Mouse (Mus musculus): ENCODE data around the gene Cyb561d1. TPM values are rescaled to one million over a fixed set of nuclear protein-coding genes. Genes with fewer than 3 reads are reported as not detected.

Cyb561d1 gene
- polyA plus RNA-seq, 1 experiment = 9.4 TPM

GRCm38 (mm10) chr3:108203621-108204325 is 2.8 kb upstream of the Cyb561d1 start:
- Histone ChIP-seq H3K36me3 (ENCODE audit: control insufficient read depth, insufficient read depth, low read length) (no peaks in the 10 kb centered on the region; the same call in 1 of the 2 replicates), H3K4me1 (ENCODE audit: control insufficient read depth, insufficient read depth, insufficient read length, low read length) (peaks cover 8% of the 10 kb centered on the region), H3K27me3 (ENCODE audit: control insufficient read depth, insufficient read depth, low read length) (no peaks in the 10 kb centered on the region), H3K27ac (ENCODE audit: insufficient read depth, low read depth, low read length) (no peak overlapping the region), H3K4me3 (ENCODE audit: low read depth, low read length) (no peak overlapping the region)
- TF ChIP-seq POLR2A (IDR thresholded peaks at IDR 0.05; ENCODE audit: low read depth, low read length) (no peak), CTCF (IDR thresholded peaks at IDR 0.05; ENCODE audit: extremely low read depth, insufficient read length, insufficient replicate concordance, low read depth, low read length) (peak; percentile 91; the same call in 1 of the 2 replicates)
- WGBS = 82% methylated on average over 11 of the region's 11 CpGs

- 92% methylated on average over 13 of the region's 13 CpGs for WGBS
- no peaks in the 10 kb centered on the region; the same call in 1 of the 2 replicates for H3K36me3 ChIP-seq (ENCODE audit: control insufficient read depth, insufficient read depth, low read length)
- H3K4me3 ChIP-seq (ENCODE audit: low read depth, low read length) = no peak overlapping the region
- no peak overlapping the region for H3K27ac ChIP-seq (ENCODE audit: insufficient read depth, low read depth, low read length)
- peaks cover 8% of the 10 kb centered on the region for H3K4me1 ChIP-seq (ENCODE audit: control insufficient read depth, insufficient read depth, insufficient read length, low read length)
- no peaks in the 10 kb centered on the region for H3K27me3 ChIP-seq (ENCODE audit: control insufficient read depth, insufficient read depth, low read length)
- TF ChIP-seq POLR2A (IDR thresholded peaks at IDR 0.05; ENCODE audit: low read depth, low read length) (no peak), CTCF (IDR thresholded peaks at IDR 0.05; ENCODE audit: extremely low read depth, insufficient read length, insufficient replicate concordance, low read depth, low read length) (no peak)
These were observed 2.2 kb upstream of the Cyb561d1 start for GRCm38 (mm10) chr3:108203212-108203611.

- no peak overlapping the region for H3K4me3 ChIP-seq (ENCODE audit: low read depth, low read length)
- no peaks in the 10 kb centered on the region for H3K27me3 ChIP-seq (ENCODE audit: control insufficient read depth, insufficient read depth, low read length)
- H3K27ac ChIP-seq (ENCODE audit: insufficient read depth, low read depth, low read length) = no peak overlapping the region
- H3K4me1 ChIP-seq (ENCODE audit: control insufficient read depth, insufficient read depth, insufficient read length, low read length) = peaks cover 8% of the 10 kb centered on the region
- TF ChIP-seq POLR2A (IDR thresholded peaks at IDR 0.05; ENCODE audit: low read depth, low read length) (no peak), CTCF (IDR thresholded peaks at IDR 0.05; ENCODE audit: extremely low read depth, insufficient read length, insufficient replicate concordance, low read depth, low read length) (no peak)
- H3K36me3 ChIP-seq (ENCODE audit: control insufficient read depth, insufficient read depth, low read length) = no peaks in the 10 kb centered on the region; the same call in 1 of the 2 replicates
These were observed 1.5 kb upstream of the Cyb561d1 start for GRCm38 (mm10) chr3:108202506-108202905.

- no peak for TF ChIP-seq CTCF (IDR thresholded peaks at IDR 0.05; ENCODE audit: extremely low read depth, insufficient read length, insufficient replicate concordance, low read depth, low read length)
- no peak for TF ChIP-seq POLR2A (IDR thresholded peaks at IDR 0.05; ENCODE audit: low read depth, low read length)
- Histone ChIP-seq H3K27me3 (ENCODE audit: control insufficient read depth, insufficient read depth, low read length) (no peaks in the 10 kb centered on the region), H3K4me3 (ENCODE audit: low read depth, low read length) (peak overlapping the region; percentile 1; the same call in 1 of the 2 replicates), H3K36me3 (ENCODE audit: control insufficient read depth, insufficient read depth, low read length) (no peaks in the 10 kb centered on the region), H3K27ac (ENCODE audit: insufficient read depth, low read depth, low read length) (no peak overlapping the region), H3K4me1 (ENCODE audit: control insufficient read depth, insufficient read depth, insufficient read length, low read length) (peaks cover 14% of the 10 kb centered on the region)
- 93% methylated on average over 6 of the region's 6 CpGs for WGBS
These were observed 1.8 kb downstream of the Cyb561d1 start for GRCm38 (mm10) chr3:108199231-108199630.

DNA sequence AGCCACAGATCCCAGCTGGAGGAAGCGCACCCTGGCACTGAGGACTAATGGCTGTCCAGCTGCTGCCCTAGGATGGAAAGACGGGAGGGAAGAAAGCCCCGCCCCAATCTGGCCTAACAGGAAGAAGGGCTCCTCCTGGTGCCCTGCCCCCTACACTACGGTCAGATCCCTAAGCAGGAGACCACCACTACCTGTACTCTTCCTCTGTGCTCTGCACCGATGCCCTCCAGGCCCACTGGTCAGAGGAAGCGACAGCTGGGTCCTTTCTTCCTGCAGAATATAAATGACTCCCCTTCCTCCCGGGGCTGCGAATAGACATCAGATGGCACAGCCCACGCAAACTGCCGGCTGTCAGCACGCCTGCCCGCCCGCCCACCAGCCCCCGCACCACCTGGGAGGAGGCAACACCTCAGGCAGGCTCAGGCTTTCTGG is 3.9 kb downstream of the Cyb561d1 start:
- WGBS = 54% methylated on average over 14 of the region's 14 CpGs
- Histone ChIP-seq H3K4me3 (ENCODE audit: low read depth, low read length) (no peak overlapping the region), H3K4me1 (ENCODE audit: control insufficient read depth, insufficient read depth, insufficient read length, low read length) (peaks cover 14% of the 10 kb centered on the region), H3K27me3 (ENCODE audit: control insufficient read depth, insufficient read depth, low read length) (no peaks in the 10 kb centered on the region), H3K36me3 (ENCODE audit: control insufficient read depth, insufficient read depth, low read length) (0 out of 2 replicates have a peak, but pooled peaks cover 2% of the 10 kb centered on the region), H3K27ac (ENCODE audit: insufficient read depth, low read depth, low read length) (no peak overlapping the region)
- TF ChIP-seq CTCF (IDR thresholded peaks at IDR 0.05; ENCODE audit: extremely low read depth, insufficient read length, insufficient replicate concordance, low read depth, low read length) = no peak
- TF ChIP-seq POLR2A (IDR thresholded peaks at IDR 0.05; ENCODE audit: low read depth, low read length) = no peak

- Histone ChIP-seq H3K36me3 (ENCODE audit: control insufficient read depth, insufficient read depth, low read length) (0 out of 2 replicates have a peak, but pooled peaks cover 2% of the 10 kb centered on the region), H3K27me3 (ENCODE audit: control insufficient read depth, insufficient read depth, low read length) (no peaks in the 10 kb centered on the region), H3K4me1 (ENCODE audit: control insufficient read depth, insufficient read depth, insufficient read length, low read length) (peaks cover 11% of the 10 kb centered on the region), H3K27ac (ENCODE audit: insufficient read depth, low read depth, low read length) (no peak overlapping the region), H3K4me3 (ENCODE audit: low read depth, low read length) (no peak overlapping the region)
- 90% methylated on average over 7 of the region's 7 CpGs for WGBS
- no peak for TF ChIP-seq POLR2A (IDR thresholded peaks at IDR 0.05; ENCODE audit: low read depth, low read length)
- TF ChIP-seq CTCF (IDR thresholded peaks at IDR 0.05; ENCODE audit: extremely low read depth, insufficient read length, insufficient replicate concordance, low read depth, low read length) = no peak
These were observed 4.9 kb downstream of the Cyb561d1 start for GRCm38 (mm10) chr3:108195941-108196590.

- Histone ChIP-seq H3K4me1 (ENCODE audit: control insufficient read depth, insufficient read depth, insufficient read length, low read length) (peaks cover 11% of the 10 kb centered on the region), H3K27me3 (ENCODE audit: control insufficient read depth, insufficient read depth, low read length) (no peaks in the 10 kb centered on the region), H3K4me3 (ENCODE audit: low read depth, low read length) (no peak overlapping the region), H3K36me3 (ENCODE audit: control insufficient read depth, insufficient read depth, low read length) (0 out of 2 replicates have a peak, but pooled peaks cover 2% of the 10 kb centered on the region), H3K27ac (ENCODE audit: insufficient read depth, low read depth, low read length) (no peak overlapping the region)
- WGBS = 90% methylated on average over 4 of the region's 4 CpGs
- no peak for TF ChIP-seq CTCF (IDR thresholded peaks at IDR 0.05; ENCODE audit: extremely low read depth, insufficient read length, insufficient replicate concordance, low read depth, low read length)
- no peak for TF ChIP-seq POLR2A (IDR thresholded peaks at IDR 0.05; ENCODE audit: low read depth, low read length)
These were observed 5.7 kb downstream of the Cyb561d1 start for GRCm38 (mm10) chr3:108195287-108195686.
